Mouse (Mus musculus) forebrain, postnatal 0 days (tissue): Measurements from ENCODE around the gene Fbxo9. TPM values are rescaled to one million over a fixed set of nuclear protein-coding genes. Genes with fewer than 3 reads are reported as not detected.

Experiments used
- ATAC-seq: fragments of 200-750 bp; cut with Nextera tagmentation; 2 replicates; pipeline ENCODE4 v1.8.0; 2017; ENCODE audit warnings: mild to moderate bottlenecking, moderate library complexity
- DNase-seq: peaks from one replicate; pipeline ENCODE4 v3.0.0-alpha.2; 2015
- H3K27ac ChIP-seq: fragments of 300-500 bp; sonication (generic); 2 replicates; pipeline ENCODE4 v1.5.1; 2014; ENCODE audit warnings: low read depth, mild to moderate bottlenecking, antibody characterized with exemption, low read length, moderate library complexity, mixed read lengths
- H3K27me3 ChIP-seq: fragments of 300-500 bp; sonication (generic); 2 replicates; pipeline ENCODE4 v1.6.1; 2014; ENCODE audit warnings: mild to moderate bottlenecking, low read length, mixed read lengths; ENCODE audit not compliant: insufficient read depth
- H3K36me3 ChIP-seq: fragments of 300-500 bp; sonication (generic); 2 replicates; pipeline ENCODE4 v1.6.1; 2014; ENCODE audit warnings: mild to moderate bottlenecking, moderate library complexity; ENCODE audit not compliant: insufficient read depth
- H3K4me1 ChIP-seq: fragments of 300-500 bp; sonication (generic); 2 replicates; pipeline ENCODE4 v1.6.1; 2014; ENCODE audit warnings: antibody characterized with exemption; ENCODE audit not compliant: insufficient read depth
- H3K4me2 ChIP-seq: fragments of 300-500 bp; sonication (generic); 2 replicates; pipeline ENCODE4 v1.6.1; 2014; ENCODE audit warnings: low read depth, mild to moderate bottlenecking, moderate library complexity
- H3K4me3 ChIP-seq: fragments of 300-500 bp; sonication (generic); 2 replicates; pipeline ENCODE4 v1.5.1; 2014; ENCODE audit warnings: low read depth, low read length, mixed read lengths
- H3K9ac ChIP-seq: fragments of 300-500 bp; sonication (generic); 2 replicates; pipeline ENCODE4 v1.6.1; 2014; ENCODE audit warnings: mild to moderate bottlenecking
- H3K9me3 ChIP-seq: fragments of 300-500 bp; sonication (generic); 2 replicates; pipeline ENCODE4 v1.6.1; 2016; ENCODE audit warnings: low read length
- CTCF ChIP-seq: sonication (generic); IDR thresholded peaks from 2 replicates; pipeline ENCODE4 v1.5.1; 2016; ENCODE audit warnings: antibody characterized with exemption, control low read depth, low read depth
- WGBS: fragments of 180-500 bp; shearing (Covaris S2); extraction: QIAGEN DNeasy Blood & Tissue Kit; methylation state at CpG from one replicate; pipeline ENCODE4 v1.1.7; 2014; 5-methylcytosine and 5-hydroxymethylcytosine counted together
- polyA plus RNA-seq: library from polyadenylated mRNA; unstranded; fragments of >200 nt; fragmentation: Nextera tagmentation; extraction: Ambion mirVana; gene quantifications from 2 replicates; pipeline ENCODE4 v1.2.1, GENCODE M21; 2015
- total RNA-seq: library from RNA; depleted of rRNA; stranded (reverse); fragments of >200 nt; gene quantifications from 2 replicates; pipeline ENCODE4 v1.2.3, GENCODE M21; 2014

The Fbxo9 gene
- total and polyA plus RNA-seq, 2 experiments from 2014 or later: 72.6 to 90.3 TPM

DNA sequence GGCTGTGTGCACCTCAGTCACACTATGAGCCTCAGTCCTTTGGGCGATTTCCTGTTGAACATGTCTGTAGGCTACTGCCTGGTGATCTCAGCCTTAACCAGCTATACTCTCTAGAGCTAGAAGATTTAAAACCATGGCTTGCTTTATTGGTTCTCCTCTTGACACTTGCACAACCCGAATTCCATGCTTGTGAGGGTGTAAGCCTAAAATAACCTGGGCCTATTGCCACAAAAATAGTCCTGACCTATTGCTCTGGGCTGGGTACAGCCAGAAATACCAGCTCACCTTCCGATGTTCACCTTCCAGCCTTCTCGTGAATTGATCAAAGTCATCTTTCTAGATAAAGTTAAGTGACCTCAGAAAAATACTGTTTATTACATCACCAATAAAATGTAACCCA, 30.6 kb upstream of the Fbxo9 start:
- TF ChIP-seq CTCF: no peak
- peaks cover 43% of the 10 kb centered on the region for H3K36me3 ChIP-seq
- ATAC-seq: no peak

DNA sequence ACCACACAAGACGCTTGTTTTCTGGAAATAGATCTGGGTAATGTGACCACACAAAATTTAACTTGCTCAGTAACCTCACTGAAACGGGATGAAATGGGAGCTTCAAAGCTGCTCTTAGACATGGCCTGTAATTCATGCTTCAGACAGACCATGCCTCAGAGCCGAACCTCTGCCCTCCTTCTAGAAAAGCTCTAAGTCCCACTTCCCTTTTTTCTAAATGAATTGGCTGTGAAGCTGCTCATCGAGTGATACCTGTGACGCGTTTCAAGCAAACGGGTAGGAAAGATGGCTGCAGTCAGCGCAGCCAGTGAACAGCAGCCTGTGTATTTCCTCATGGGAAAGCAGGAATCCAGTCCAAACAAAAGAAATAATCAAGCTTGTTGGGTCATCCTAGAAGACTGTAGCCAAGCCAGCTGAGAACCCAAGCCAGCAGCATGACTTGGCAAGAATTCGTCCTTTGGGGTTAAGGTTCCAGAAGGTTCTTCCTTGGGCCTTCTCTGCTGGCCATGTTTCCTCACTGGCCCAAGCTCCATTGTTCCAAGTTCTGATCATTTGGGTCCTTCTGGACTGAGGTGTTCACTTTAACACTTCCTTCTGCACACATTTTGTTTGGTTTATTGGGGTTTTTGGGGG, 29.3 kb upstream of the Fbxo9 start:
- Histone ChIP-seq H3K27ac (no peak overlapping the region), H3K4me2 (no peak overlapping the region), H3K4me3 (no peak overlapping the region), H3K36me3 (peaks cover 44% of the 10 kb centered on the region), H3K27me3 (no peaks in the 10 kb centered on the region), H3K9me3 (no peaks in the 10 kb centered on the region), H3K9ac (no peak overlapping the region), H3K4me1 (no peaks in the 10 kb centered on the region)
- DNase-seq: no peak
- no peak for TF ChIP-seq CTCF
- ATAC-seq: no peak
- WGBS: 90% methylated on average over 9 of the region's 9 CpGs

More for the DNA sequence above, 30.6 kb upstream of the Fbxo9 start:
- H3K9ac ChIP-seq: no peak overlapping the region
- H3K9me3 ChIP-seq: no peaks in the 10 kb centered on the region
- H3K4me1 ChIP-seq: no peaks in the 10 kb centered on the region
- no peak overlapping the region for H3K4me2 ChIP-seq
- DNase-seq: no peak
- no peak overlapping the region for H3K4me3 ChIP-seq
- H3K27me3 ChIP-seq: no peaks in the 10 kb centered on the region
- 96% methylated on average over 4 of the region's 4 CpGs for WGBS
- no peak overlapping the region for H3K27ac ChIP-seq

DNA sequence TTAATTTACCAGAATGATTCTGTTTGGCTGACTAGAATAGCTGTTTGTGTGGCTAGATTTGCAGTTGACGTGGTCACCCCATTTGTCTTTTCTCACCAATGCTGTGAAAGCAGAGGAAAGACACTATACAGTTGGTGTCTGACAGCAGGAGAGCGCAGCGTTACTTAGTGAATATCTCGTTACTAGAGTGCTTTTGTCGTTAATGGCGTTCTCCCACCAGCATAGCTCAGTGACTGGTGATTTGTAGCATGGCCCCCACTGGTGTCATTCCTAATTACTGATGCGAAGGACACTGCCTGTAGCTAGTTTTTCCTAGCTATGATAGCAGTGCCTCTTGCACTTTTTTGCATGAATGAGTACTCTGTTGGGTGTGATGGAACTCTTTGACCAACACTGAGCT, 26.8 kb upstream of the Fbxo9 start:
- TF ChIP-seq CTCF: no peak
- no peak for ATAC-seq
- no peak for DNase-seq
- H3K27ac ChIP-seq: no peak overlapping the region
- WGBS: 38% methylated on average over 7 of the region's 7 CpGs
- no peaks in the 10 kb centered on the region for H3K27me3 ChIP-seq
- H3K36me3 ChIP-seq: peaks cover 45% of the 10 kb centered on the region
- no peak overlapping the region for H3K4me2 ChIP-seq
- no peaks in the 10 kb centered on the region for H3K4me1 ChIP-seq
- H3K9me3 ChIP-seq: no peaks in the 10 kb centered on the region
- H3K9ac ChIP-seq: no peak overlapping the region
- H3K4me3 ChIP-seq: no peak overlapping the region

DNA sequence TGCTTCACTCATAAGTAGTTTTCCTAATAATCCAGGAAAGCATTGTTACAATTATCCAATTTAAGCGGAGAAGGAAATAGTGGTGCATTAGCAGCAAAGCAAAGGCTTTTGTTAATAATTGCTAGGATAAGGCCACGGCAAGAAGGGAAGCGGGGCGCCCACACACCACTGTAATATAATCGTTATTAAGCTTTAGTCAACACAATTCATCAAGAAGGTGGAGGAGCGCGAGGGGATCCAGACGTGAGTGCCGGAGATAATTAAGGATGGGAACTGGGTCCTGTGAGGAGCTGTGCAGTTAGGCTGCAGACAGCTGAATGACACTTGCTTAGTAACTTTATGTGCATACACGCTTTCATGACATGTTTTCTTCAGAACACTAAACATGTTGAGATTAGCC, 17.8 kb upstream of the Fbxo9 start:
- no peak for TF ChIP-seq CTCF
- 27% methylated on average over 10 of the region's 10 CpGs for WGBS
- no peak for DNase-seq

DNA sequence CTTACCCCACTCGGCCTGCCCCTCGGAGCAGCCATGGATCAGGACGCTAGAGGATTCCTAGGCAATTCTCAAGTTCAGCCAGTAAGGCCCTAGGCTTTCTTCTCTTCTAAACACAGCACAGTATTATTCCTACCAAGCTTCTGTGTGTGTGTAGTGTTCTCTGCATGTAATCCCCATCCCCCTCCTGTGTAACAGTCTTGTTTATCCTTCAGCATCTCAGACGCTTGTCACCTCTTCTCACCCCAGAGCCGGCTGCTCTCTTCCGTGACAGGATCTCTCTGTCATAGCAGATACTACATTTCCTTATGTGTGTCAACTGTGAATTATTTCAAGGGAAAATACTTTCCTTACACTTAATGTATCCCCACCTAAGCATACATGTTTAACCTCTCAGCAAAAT, 17.1 kb upstream of the Fbxo9 start:
- no peak overlapping the region for H3K27ac ChIP-seq
- no peak overlapping the region for H3K9ac ChIP-seq
- H3K36me3 ChIP-seq: 0 out of 2 replicates have a peak, but pooled peaks cover 5% of the 10 kb centered on the region
- no peak for TF ChIP-seq CTCF
- no peak overlapping the region for H3K4me2 ChIP-seq
- H3K27me3 ChIP-seq: no peaks in the 10 kb centered on the region
- H3K4me3 ChIP-seq: no peak overlapping the region
- ATAC-seq (peak; percentile 66), DNase-seq (no peak)
- peaks cover 4% of the 10 kb centered on the region; the same call in 1 of the 2 replicates for H3K4me1 ChIP-seq
- no peaks in the 10 kb centered on the region for H3K9me3 ChIP-seq
- 58% methylated on average over 6 of the region's 6 CpGs for WGBS

More for the DNA sequence above, 17.8 kb upstream of the Fbxo9 start:
- ATAC-seq: peak; percentile 70; the same call in 1 of the 2 replicates
- Histone ChIP-seq H3K27ac (no peak overlapping the region), H3K4me2 (no peak overlapping the region), H3K27me3 (no peaks in the 10 kb centered on the region), H3K9me3 (no peaks in the 10 kb centered on the region), H3K9ac (no peak overlapping the region), H3K4me1 (peaks cover 4% of the 10 kb centered on the region; the same call in 1 of the 2 replicates), H3K36me3 (0 out of 2 replicates have a peak, but pooled peaks cover 8% of the 10 kb centered on the region), H3K4me3 (no peak overlapping the region)

DNA sequence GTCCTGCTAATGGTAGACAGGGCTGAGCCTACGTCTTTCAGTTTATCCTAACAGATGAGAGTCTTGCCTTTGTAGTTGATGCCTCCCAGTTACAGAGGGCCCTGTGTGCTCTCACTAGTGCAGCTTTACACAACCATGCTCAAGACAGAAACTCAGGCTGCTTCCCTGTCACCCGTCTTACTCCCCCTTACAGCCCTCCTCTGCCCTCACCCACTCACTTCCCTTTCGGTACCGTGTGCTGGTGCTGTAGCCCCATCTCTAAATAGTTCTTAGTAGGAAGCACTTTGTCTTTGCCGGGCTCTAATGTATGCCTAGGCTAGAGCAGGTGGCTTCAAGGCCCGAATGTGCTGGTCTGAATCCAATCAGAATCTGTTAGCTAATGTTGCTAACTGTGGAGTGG, 15.4 kb upstream of the Fbxo9 start:
- Histone ChIP-seq H3K9ac (no peak overlapping the region), H3K4me1 (peaks cover 4% of the 10 kb centered on the region; the same call in 1 of the 2 replicates), H3K4me3 (no peak overlapping the region), H3K27ac (no peak overlapping the region), H3K36me3 (0 out of 2 replicates have a peak, but pooled peaks cover 4% of the 10 kb centered on the region), H3K4me2 (no peak overlapping the region), H3K27me3 (no peaks in the 10 kb centered on the region), H3K9me3 (no peaks in the 10 kb centered on the region)
- DNase-seq: no peak
- peak; percentile 25; the same call in 1 of the 2 replicates for ATAC-seq
- TF ChIP-seq CTCF: no peak
- WGBS: 78% methylated on average over 6 of the region's 6 CpGs

DNA sequence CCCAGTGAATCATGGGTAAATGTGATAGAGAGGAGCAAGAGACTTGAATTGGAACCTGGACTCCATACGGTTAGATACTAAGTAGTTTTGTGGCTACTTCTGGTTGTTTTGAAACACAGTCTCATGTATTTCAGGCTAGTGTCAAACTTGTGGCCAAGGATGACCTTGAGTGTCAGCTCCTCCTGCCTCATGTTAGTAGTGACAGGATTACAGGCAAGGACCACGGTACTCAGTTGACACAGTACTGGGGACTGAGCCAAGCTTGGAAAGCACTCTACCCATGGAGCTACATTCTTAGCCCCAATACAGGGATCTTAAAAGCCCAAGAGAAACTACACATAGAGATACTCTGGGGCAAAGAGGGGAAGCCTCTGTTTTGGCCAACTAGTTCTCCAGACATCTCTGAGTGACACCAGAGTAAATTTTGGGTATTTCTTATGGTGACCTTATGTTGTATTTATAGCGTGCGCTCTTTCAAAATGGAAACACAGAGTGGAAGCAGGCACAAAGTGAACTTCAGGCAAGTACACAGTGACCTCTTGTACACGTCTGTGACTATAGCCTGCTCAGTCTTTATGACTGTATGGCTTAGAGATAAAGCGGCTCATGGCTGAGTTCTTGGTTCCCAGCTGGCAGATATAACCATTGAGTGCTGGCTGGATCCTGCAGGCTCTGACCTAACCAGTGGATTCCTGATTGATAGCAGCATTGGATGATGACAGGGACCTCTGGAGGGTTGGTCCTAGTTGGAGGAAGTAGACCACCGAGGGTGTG, 14.3 kb upstream of the Fbxo9 start:
- no peak overlapping the region for H3K9ac ChIP-seq
- no peak overlapping the region for H3K27ac ChIP-seq
- 0 out of 2 replicates have a peak, but pooled peaks cover 7% of the 10 kb centered on the region for H3K36me3 ChIP-seq
- ATAC-seq: no peak
- no peak for TF ChIP-seq CTCF
- H3K4me2 ChIP-seq: no peak overlapping the region
- no peaks in the 10 kb centered on the region for H3K9me3 ChIP-seq
- DNase-seq: no peak
- H3K4me3 ChIP-seq: no peak overlapping the region
- H3K4me1 ChIP-seq: peaks cover 4% of the 10 kb centered on the region; the same call in 1 of the 2 replicates
- WGBS: 93% methylated on average over 7 of the region's 7 CpGs
- no peaks in the 10 kb centered on the region for H3K27me3 ChIP-seq
